Mouse (Mus musculus) CH12.LX (cell line): ENCODE data around the gene Commd1.

Experiments used
- BHLHE40 ChIP-seq: IDR thresholded peaks from 2 replicates; pipeline ENCODE4 v1.6.1; 2011; ENCODE audit warnings: mild to moderate bottlenecking, low read depth, low read length, improper control_type of control experiment
- CHD2 ChIP-seq: IDR thresholded peaks from 2 replicates; pipeline ENCODE4 v1.6.1; 2011; ENCODE audit warnings: low read length, improper control_type of control experiment
- CTCF ChIP-seq, 2 experiments: IDR thresholded peaks in 1 of 2; conservative IDR thresholded peaks in 1 of 2; 2 replicates each; pipeline ENCODE4 v1.5.1; 2011 to 2012; ENCODE audit warnings: low read depth in 2 of 2, low read length in 2 of 2, improper control_type of control experiment in 1 of 2, inconsistent platforms in 1 of 2, mild to moderate bottlenecking in 1 of 2, moderate library complexity in 1 of 2
- E2F4 ChIP-seq: IDR thresholded peaks from 2 replicates; pipeline ENCODE4 v1.6.1; 2011; ENCODE audit warnings: low read depth, low read length, improper control_type of control experiment; ENCODE audit not compliant: insufficient replicate concordance
- EP300 ChIP-seq: IDR thresholded peaks from 2 replicates; pipeline ENCODE4 v1.6.1; 2011; ENCODE audit warnings: low read length, improper control_type of control experiment
- ETS1 ChIP-seq: conservative IDR thresholded peaks from 2 replicates; pipeline ENCODE4 v1.6.1; 2012; ENCODE audit warnings: low read depth, mild to moderate bottlenecking, inconsistent platforms, low read length, improper control_type of control experiment, moderate library complexity
- JUN ChIP-seq: IDR thresholded peaks from 2 replicates; pipeline ENCODE4 v1.6.1; 2011; ENCODE audit warnings: low read depth, mild to moderate bottlenecking, low read length, improper control_type of control experiment, moderate library complexity; ENCODE audit not compliant: insufficient read depth
- MXI1 ChIP-seq: IDR thresholded peaks from 2 replicates; pipeline ENCODE4 v1.6.1; 2011; ENCODE audit warnings: mild to moderate bottlenecking, low read depth, low read length, improper control_type of control experiment
- PAX5 ChIP-seq: IDR thresholded peaks from 2 replicates; pipeline ENCODE4 v1.6.1; 2012; ENCODE audit warnings: low read length, inconsistent platforms, mixed read lengths
- POLR2A ChIP-seq: IDR thresholded peaks from 2 replicates; pipeline ENCODE4 v1.6.1; 2011; ENCODE audit warnings: low read depth, mild to moderate bottlenecking, improper control_type of control experiment, low read length
- RAD21 ChIP-seq: IDR thresholded peaks from 2 replicates; pipeline ENCODE4 v1.6.1; 2011; ENCODE audit warnings: low read depth, mild to moderate bottlenecking, low read length, improper control_type of control experiment, moderate library complexity
- USF1 ChIP-seq: IDR thresholded peaks from 2 replicates; pipeline ENCODE4 v1.6.1; 2014; ENCODE audit warnings: low read depth, mild to moderate bottlenecking, inconsistent platforms, low read length, improper control_type of control experiment
- ZC3H11A ChIP-seq: IDR thresholded peaks from 2 replicates; pipeline ENCODE4 v1.6.1; 2012; ENCODE audit warnings: low read depth, mild to moderate bottlenecking, inconsistent platforms, low read length, improper control_type of control experiment

- TF ChIP-seq CTCF (conservative IDR thresholded peaks at IDR 0.05 in 1 of 2, IDR thresholded peaks at IDR 0.05 in 1 of 2; ENCODE audit: low read depth in 2 of 2, low read length in 2 of 2) (no peak), USF1 (no peak), POLR2A (no peak), E2F4 (no peak), ETS1 (no peak), CHD2 (no peak), BHLHE40 (no peak), JUN (no peak), MXI1 (no peak), ZC3H11A (no peak), PAX5 (no peak), EP300 (no peak), RAD21 (no peak)
These were observed 105.4 kb downstream of the Commd1 start for GRCm38 (mm10) chr11:22876680-22877330.
